Mouse (Mus musculus): Measurements from ENCODE around the gene Nup50. TPM values are rescaled to one million over a fixed set of nuclear protein-coding genes. Genes with fewer than 3 reads are reported as not detected.
"Not testable (repeated sequence)": the region's sequence is repeated elsewhere in the genome, so short reads cannot be mapped to it uniquely, and the experiment has no call there.

Nup50 gene
- polyA plus RNA-seq (2016; fragmentation: Nextera tagmentation; extraction: Ambion mirVana) = 43.2 and 44.5 TPM in 2 replicates

DNA sequence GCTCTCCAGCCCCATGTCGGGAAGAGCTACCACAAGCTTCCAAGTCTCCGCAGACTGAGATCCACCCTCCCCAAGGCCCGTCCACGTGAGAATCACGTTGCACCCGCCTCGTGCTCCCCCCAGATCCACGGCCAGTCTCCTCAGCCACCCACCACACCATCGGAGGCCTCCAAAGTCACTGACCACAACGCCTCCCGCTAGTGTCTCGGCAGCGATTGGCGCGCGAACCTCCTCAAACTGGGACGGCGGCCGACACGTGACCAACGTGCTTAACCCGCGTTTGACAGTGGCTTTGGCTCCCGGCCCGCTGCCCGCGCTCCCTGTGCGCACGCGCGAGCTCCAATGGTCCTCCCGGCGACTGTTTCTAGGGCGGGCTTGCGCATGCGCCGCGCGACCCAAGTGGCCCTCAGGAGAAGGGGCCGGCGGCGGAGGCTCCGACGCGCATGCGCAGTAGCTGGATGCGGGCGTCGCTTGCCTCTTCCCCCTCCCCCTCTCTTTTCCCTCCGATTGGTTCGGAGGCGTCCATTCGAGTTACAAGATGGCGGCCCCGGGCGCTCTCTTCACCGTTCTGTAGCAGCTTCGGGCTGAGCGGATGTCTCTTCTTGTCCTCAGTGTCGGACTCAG, at the start of gene Nup50:
Nup50 (plus strand) TSS at position 528 of the 624 bp plus-strand sequence.
- peaks cover 49% of the 10 kb centered on the region for H3K36me3 ChIP-seq
- peaks cover 36% of the 10 kb centered on the region for H3K4me1 ChIP-seq
- no peaks in the 10 kb centered on the region for H3K27me3 ChIP-seq (replicated peaks)
- peak within 1 kb of the TSS; percentile 89 for H3K4me2 ChIP-seq
- H3K27ac ChIP-seq = peak within 1 kb of the TSS; percentile 98
- WGBS (ENCODE audit: insufficient replicate concordance) = 0% methylated on average over 58 of the region's 60 CpGs
- peak within 1 kb of the TSS; percentile 97 for H3K4me3 ChIP-seq
- ATAC-seq = peak; percentile 86
- H3K9ac ChIP-seq = peak within 1 kb of the TSS; percentile 98
- no peaks in the 10 kb centered on the region for H3K9me3 ChIP-seq (replicated peaks)

DNA sequence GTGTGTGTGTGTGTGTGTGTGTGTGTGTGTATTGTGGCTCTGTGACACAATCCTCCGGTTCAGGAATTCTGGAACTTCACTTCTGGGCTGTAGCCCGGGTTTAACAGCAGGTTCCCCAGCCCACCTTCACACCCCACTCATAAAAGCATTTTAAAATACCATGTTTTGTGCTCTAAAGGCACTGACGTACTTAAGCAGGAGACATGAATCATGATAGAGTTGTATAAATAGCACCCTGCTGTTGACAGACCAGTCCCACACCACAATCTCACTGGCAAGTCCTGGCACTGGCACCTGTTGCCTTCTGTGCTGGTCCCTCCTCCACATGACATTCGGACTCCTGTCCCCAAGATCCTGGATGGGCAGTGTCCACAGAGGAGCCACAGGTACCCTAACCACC, 49.3 kb upstream of the Nup50 start:
- Histone ChIP-seq H3K27ac (no peak overlapping the region), H3K36me3 (no peaks in the 10 kb centered on the region), H3K27me3 (replicated peaks) (no peaks in the 10 kb centered on the region), H3K4me2 (no peak overlapping the region), H3K4me3 (no peak overlapping the region), H3K9me3 (replicated peaks) (no peaks in the 10 kb centered on the region), H3K4me1 (no peaks in the 10 kb centered on the region), H3K9ac (no peak overlapping the region)
- WGBS (ENCODE audit: insufficient replicate concordance) = 63% methylated on average over 4 of the region's 4 CpGs
- no peak for ATAC-seq

DNA sequence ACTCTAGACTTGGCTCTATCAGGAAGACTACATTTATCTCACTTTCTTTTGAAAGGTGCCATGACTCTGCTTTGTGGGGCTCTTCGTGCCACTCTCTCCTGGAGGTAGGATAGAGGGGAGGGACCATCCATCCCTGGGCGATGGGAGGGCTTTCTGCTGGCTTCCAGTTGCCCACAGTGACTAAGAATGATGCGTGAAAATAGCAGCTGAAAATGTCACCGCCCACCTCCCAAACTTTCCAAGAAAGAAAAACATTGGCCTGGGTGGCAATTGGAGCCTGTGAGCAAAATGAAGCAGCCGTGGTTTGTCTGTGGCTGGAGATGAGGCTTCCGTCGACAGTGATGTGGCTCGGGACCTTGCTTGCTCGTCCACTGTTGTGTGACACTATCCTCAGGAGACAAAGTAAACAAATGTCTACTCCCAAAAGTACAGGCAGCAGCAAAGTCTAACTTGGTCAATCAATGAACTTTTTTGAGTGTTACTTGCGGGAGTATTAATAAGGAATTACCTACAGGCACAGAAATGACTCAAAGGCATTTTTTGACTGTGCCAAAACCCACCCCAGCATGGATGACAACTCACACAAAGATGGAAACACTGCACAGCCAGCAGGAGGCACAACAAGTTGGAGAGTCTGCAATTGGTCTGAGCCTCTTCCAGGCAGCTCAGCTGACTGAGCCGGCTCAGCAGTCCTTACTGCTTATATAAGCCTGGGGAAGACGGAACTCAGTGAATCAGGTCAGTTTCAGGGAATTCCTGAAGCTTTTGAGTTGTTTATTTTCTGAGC, 46.0 kb upstream of the Nup50 start:
- WGBS (ENCODE audit: insufficient replicate concordance) = 61% methylated on average over 12 of the region's 12 CpGs
- Histone ChIP-seq H3K27ac (no peak overlapping the region), H3K4me3 (no peak overlapping the region), H3K9me3 (replicated peaks) (no peaks in the 10 kb centered on the region), H3K27me3 (replicated peaks) (no peaks in the 10 kb centered on the region), H3K36me3 (no peaks in the 10 kb centered on the region), H3K4me1 (no peaks in the 10 kb centered on the region), H3K4me2 (no peak overlapping the region), H3K9ac (no peak overlapping the region)
- ATAC-seq = no peak

DNA sequence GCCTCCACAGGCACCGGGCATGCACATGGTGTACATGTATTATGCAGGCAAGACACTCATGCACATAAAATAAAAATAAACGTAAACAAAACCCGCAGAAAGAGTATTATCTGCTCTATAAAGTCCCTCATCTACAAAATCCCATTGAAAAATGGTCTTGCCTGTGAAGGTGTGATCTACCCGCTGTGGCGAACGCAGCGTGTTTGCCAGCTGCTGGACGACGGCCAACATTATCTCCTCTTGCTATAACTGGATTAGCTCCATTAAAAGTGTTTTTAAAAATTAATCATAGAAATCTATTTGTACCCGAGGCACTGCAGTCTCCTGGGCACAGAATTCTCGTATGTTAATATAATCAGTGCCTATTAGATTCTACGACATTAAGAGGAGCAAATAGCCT, 35.1 kb upstream of the Nup50 start:
- Histone ChIP-seq H3K4me3 (no peak overlapping the region), H3K4me1 (no peaks in the 10 kb centered on the region), H3K27me3 (replicated peaks) (no peaks in the 10 kb centered on the region), H3K9me3 (replicated peaks) (no peaks in the 10 kb centered on the region), H3K36me3 (no peaks in the 10 kb centered on the region), H3K27ac (no peak overlapping the region), H3K4me2 (no peak overlapping the region), H3K9ac (no peak overlapping the region)
- WGBS (ENCODE audit: insufficient replicate concordance) = 67% methylated on average over 12 of the region's 12 CpGs
- ATAC-seq = no peak

DNA sequence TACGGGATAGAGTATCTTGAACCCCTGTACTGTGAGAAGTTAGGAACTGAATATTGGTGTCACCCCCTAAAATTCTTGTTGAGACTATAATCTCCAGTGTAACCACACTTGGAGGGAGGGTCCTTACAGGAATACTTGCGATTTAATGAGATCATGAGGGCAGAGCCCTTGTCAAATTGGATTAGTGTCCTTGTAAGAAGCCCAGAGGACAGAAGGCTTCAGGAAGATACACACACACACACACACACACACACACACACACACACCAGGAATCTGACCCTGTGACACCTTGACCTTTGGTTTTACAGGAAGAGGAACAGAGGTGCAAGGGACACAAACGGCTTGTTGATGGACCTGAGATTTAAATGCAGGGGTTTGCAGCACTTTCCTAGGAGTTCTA, 32.0 kb upstream of the Nup50 start:
- Histone ChIP-seq H3K4me1 (no peaks in the 10 kb centered on the region), H3K27ac (no peak overlapping the region), H3K36me3 (no peaks in the 10 kb centered on the region), H3K9me3 (replicated peaks) (no peaks in the 10 kb centered on the region), H3K4me3 (no peak overlapping the region), H3K27me3 (replicated peaks) (no peaks in the 10 kb centered on the region), H3K9ac (no peak overlapping the region), H3K4me2 (no peak overlapping the region)
- 42% methylated on average over 3 of the region's 3 CpGs for WGBS (ENCODE audit: insufficient replicate concordance)
- no peak for ATAC-seq

DNA sequence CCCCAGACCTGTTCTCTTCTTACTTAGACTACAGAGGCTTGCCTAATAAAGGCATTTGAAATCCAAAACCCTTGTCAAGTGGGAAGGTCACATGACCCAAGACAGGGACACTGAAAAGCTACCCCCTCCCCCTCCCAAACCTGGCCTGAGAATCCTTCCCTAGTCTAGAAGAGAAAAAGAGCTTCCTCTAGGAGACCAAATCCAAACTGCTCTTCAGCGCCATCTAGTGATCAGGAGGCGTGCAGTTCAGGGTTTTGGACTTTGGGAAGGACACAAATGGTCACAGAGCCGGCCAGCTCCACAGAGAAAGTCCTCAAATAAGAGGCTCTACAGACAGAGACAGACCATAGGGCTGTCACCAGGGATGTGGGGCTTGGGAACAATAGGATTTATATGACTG, 31.6 kb upstream of the Nup50 start:
- H3K27me3 ChIP-seq (replicated peaks) = no peaks in the 10 kb centered on the region
- H3K9me3 ChIP-seq (replicated peaks) = no peaks in the 10 kb centered on the region
- ATAC-seq = no peak
- H3K36me3 ChIP-seq = no peaks in the 10 kb centered on the region
- 4% methylated on average over 3 of the region's 3 CpGs for WGBS (ENCODE audit: insufficient replicate concordance)
- H3K4me1 ChIP-seq = no peaks in the 10 kb centered on the region
- H3K4me2 ChIP-seq = no peak overlapping the region
- H3K27ac ChIP-seq = no peak overlapping the region
- H3K9ac ChIP-seq = no peak overlapping the region
- H3K4me3 ChIP-seq = no peak overlapping the region

DNA sequence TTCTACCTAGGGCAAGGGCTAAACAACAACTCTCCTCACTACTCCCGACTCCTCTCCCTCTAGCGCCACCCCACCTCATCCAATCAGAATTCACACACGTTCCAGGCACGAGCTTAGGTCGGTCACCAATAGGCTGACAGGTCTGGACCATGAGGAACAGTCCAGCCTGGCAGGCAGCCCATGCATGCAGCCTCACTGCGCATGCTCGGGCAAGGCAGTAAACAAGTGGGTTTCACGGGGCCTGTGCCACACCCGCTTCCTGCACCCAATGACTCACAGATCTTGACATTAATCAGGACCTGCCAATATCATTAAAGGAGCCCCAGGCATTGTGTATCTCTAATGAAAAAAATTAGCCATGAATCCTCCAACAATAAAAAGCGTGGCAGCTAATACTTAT, 27.0 kb upstream of the Nup50 start:
- H3K27me3 ChIP-seq (replicated peaks); H3K9me3 ChIP-seq (replicated peaks); H3K9ac ChIP-seq; ATAC-seq; H3K36me3 ChIP-seq; H3K4me1 ChIP-seq; H3K4me3 ChIP-seq; H3K27ac ChIP-seq; H3K4me2 ChIP-seq: not testable (repeated sequence)
- WGBS (ENCODE audit: insufficient replicate concordance) = 50% methylated on average over 10 of the region's 10 CpGs

DNA sequence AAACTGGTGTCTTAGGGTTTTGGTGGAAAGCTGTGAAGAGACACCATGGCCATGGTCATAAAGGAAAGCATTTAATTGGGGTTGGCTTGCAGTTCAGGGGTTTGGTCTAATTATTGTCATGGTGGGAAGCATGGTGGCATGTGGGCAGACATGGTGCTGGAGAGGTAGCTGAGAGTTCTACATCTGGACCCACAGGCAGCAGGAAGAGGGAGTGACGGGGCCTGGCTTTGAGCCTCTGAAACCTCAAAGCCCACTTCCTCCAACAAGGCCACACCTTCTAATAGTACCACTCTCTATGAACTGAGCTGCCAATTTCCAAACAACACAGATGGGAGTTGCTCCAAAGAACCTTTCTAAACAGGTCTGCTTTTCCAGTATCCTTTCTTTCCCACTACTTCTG, 26.5 kb upstream of the Nup50 start:
- ATAC-seq = no peak
- Histone ChIP-seq H3K4me1 (no peaks in the 10 kb centered on the region), H3K27ac (no peak overlapping the region), H3K9me3 (replicated peaks) (no peaks in the 10 kb centered on the region), H3K27me3 (replicated peaks) (no peaks in the 10 kb centered on the region), H3K4me3 (no peak overlapping the region), H3K36me3 (no peaks in the 10 kb centered on the region), H3K9ac (no peak overlapping the region), H3K4me2 (no peak overlapping the region)
- 21% methylated on average over 1 of the region's 1 CpGs for WGBS (ENCODE audit: insufficient replicate concordance)

DNA sequence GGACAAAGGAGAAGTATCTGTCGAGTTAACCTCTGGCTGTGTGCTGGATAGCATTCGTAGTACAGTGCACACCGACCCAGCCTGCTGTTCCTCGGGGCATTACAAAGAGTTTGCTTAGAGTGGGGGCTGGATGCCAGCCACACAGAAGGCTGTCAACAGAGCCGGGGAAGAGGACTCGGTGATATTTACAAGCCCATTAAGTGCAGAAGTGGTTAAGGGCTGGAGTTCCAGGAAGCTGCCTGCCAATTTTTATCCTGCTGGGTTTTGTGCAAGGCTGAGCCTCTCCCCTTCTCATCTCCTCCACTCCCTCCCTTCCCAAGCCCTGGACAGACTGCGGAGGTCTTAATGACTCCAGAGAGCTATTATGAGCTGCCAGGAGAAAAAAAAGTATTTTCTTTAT, 25.1 kb upstream of the Nup50 start:
- Histone ChIP-seq H3K9ac (no peak overlapping the region), H3K9me3 (replicated peaks) (no peaks in the 10 kb centered on the region), H3K27ac (no peak overlapping the region), H3K4me3 (no peak overlapping the region), H3K27me3 (replicated peaks) (no peaks in the 10 kb centered on the region), H3K36me3 (no peaks in the 10 kb centered on the region), H3K4me1 (no peaks in the 10 kb centered on the region), H3K4me2 (no peak overlapping the region)
- 29% methylated on average over 7 of the region's 7 CpGs for WGBS (ENCODE audit: insufficient replicate concordance)
- ATAC-seq = no peak

DNA sequence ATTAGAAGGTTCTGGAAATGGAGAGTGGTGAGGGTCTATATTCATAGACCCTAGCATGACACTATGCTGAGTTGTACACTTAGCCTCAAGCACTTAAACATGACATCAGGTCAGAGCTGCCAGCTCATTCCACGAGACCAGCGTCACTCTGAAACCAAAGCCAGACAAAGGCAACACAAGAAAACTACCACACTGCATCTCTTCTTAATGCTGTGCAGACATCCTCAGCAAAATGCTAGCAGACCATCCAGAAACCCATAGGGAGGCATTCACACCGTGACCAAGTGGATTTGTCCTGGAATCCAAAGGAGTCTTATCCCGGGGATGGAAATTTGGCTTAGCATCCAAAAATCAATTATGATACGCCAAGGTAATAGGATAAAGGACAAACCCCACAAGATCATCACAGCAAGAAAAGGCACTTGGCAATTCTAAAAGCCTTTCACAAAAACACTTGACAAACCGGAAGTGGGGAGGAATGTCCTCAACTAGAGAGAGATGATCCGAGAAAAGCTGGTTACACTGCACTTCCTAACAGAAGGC, 19.3 kb upstream of the Nup50 start:
- WGBS (ENCODE audit: insufficient replicate concordance) = 72% methylated on average over 7 of the region's 7 CpGs
- Histone ChIP-seq H3K4me2 (no peak overlapping the region), H3K4me1 (no peaks in the 10 kb centered on the region), H3K27ac (no peak overlapping the region), H3K4me3 (no peak overlapping the region), H3K36me3 (no peaks in the 10 kb centered on the region), H3K9me3 (replicated peaks) (no peaks in the 10 kb centered on the region), H3K27me3 (replicated peaks) (no peaks in the 10 kb centered on the region), H3K9ac (no peak overlapping the region)
- ATAC-seq = no peak

DNA sequence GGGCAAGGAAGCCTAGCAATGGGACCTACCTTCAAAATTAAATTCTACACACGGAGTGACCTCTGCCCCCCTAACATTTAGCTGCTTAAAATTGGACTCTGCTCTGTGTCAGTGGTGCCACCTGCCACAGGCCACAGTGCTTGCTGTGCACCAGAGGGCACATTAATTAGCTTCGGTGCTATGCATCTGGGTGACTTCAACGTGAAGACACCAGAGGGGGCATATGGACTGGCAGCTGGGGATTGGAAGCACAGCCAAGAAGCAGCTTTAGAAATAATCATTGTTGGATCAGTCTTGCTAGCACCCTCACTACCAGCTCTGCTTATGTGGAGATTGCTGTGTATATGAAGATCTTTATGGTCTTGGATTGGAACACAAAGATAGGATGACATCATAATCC, 10.0 kb upstream of the Nup50 start:
- Histone ChIP-seq H3K4me3 (no peak overlapping the region), H3K4me1 (no peaks in the 10 kb centered on the region), H3K9me3 (replicated peaks) (peaks cover 13% of the 10 kb centered on the region), H3K9ac (no peak overlapping the region), H3K4me2 (no peak overlapping the region), H3K27me3 (replicated peaks) (no peaks in the 10 kb centered on the region), H3K36me3 (peaks cover 47% of the 10 kb centered on the region), H3K27ac (no peak overlapping the region)
- ATAC-seq = no peak
- WGBS (ENCODE audit: insufficient replicate concordance) = 79% methylated on average over 3 of the region's 3 CpGs

DNA sequence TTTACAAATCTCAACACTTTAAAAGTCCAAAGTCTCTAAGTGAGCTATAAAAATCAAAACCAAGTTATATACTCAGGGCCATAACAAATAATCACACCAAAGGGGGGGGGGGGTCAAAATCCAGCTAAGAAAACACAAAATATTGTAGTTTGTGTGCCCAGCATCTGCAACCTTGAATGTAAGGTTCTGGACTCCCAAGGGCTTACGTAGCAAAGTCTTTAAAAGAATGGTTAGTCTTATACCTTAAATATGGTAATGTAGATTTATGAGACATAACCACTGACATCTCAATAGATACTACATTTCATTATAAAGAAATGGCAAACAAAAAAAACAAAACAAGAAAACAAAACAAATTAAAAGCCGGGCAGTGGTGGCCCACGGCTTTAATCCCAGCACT, 3.3 kb upstream of the Nup50 start, which contains the start of gene Gm29666:
Gm29666 (minus strand) TSS at position 101 of the 400 bp plus-strand sequence.
- Histone ChIP-seq H3K4me1 (peaks cover 24% of the 10 kb centered on the region), H3K9me3 (replicated peaks) (no peaks in the 10 kb centered on the region), H3K4me3 (no peak within 1 kb of the TSS), H3K9ac (no peak within 1 kb of the TSS), H3K27me3 (replicated peaks) (no peaks in the 10 kb centered on the region), H3K36me3 (peaks cover 35% of the 10 kb centered on the region), H3K27ac (no peak within 1 kb of the TSS), H3K4me2 (no peak within 1 kb of the TSS)
- ATAC-seq = no peak
- 79% methylated on average over 3 of the region's 3 CpGs for WGBS (ENCODE audit: insufficient replicate concordance)

Measured in liver, embryonic 12.5 days (tissue).